Mouse (Mus musculus) ES-Bruce4 (cell line): ENCODE measurements around the gene Urb2.
A peak's percentile ranks its signal among the peaks of the same experiment; 100 is the strongest.

ENCODE experiments used
- CTCF ChIP-seq: IDR thresholded peaks from one replicate; pipeline ENCODE4 v1.8.1; 2011; ENCODE audit warnings: low read depth, low read length
- EP300 ChIP-seq: IDR thresholded peaks from 2 replicates; pipeline ENCODE4 v1.6.1; 2011; ENCODE audit warnings: low read depth, low read length; ENCODE audit not compliant: insufficient read depth
- POLR2A ChIP-seq: IDR thresholded peaks from one replicate; pipeline ENCODE4 v1.8.1; 2011; ENCODE audit warnings: low read length; ENCODE audit not compliant: insufficient read depth

- TF ChIP-seq CTCF (peak; percentile 53), POLR2A (no peak), EP300 (no peak)
Observed at GRCm38 (mm10) chr8:123992587-123992986, 28.7 kb upstream of the Urb2 start.
